Mouse (Mus musculus) liver, adult 2 months (tissue): Measurements from ENCODE around the gene Chpf. TPM values are rescaled to one million over a fixed set of nuclear protein-coding genes. Genes with fewer than 3 reads are reported as not detected.

Source experiments
- DNase-seq: peaks from one replicate; pipeline ENCODE4 v3.0.0-alpha.2; 2011; ENCODE audit warnings: low read depth, low spot score; ENCODE audit errors: extremely low read depth
- H3K27ac ChIP-seq: fragments of 200-500 bp; replicated peaks from 2 replicates; pipeline ENCODE4 v1.5.1; 2012; ENCODE audit warnings: low read depth, mild to moderate bottlenecking, control low read depth, inconsistent platforms, low read length; ENCODE audit not compliant: insufficient read depth
- H3K27me3 ChIP-seq: fragments of 200-500 bp; 2 replicates; pipeline ENCODE4 v1.6.1; 2012; ENCODE audit warnings: mild to moderate bottlenecking, moderate library complexity, low read length, inconsistent platforms; ENCODE audit not compliant: control insufficient read depth, insufficient read depth
- H3K36me3 ChIP-seq: fragments of 200-500 bp; 2 replicates; pipeline ENCODE4 v1.6.1; 2012; ENCODE audit warnings: low read length, inconsistent platforms; ENCODE audit not compliant: control insufficient read depth, insufficient read depth
- H3K4me1 ChIP-seq: fragments of 200-500 bp; 2 replicates; pipeline ENCODE4 v1.6.1; 2011; ENCODE audit warnings: low read length; ENCODE audit not compliant: control insufficient read depth, insufficient read depth
- H3K4me3 ChIP-seq: fragments of 200-500 bp; 2 replicates; pipeline ENCODE4 v1.5.1; 2011; ENCODE audit warnings: low read depth, mild to moderate bottlenecking, control low read depth, low read length, moderate library complexity; ENCODE audit not compliant: insufficient read depth
- H3K79me2 ChIP-seq: fragments of 200-500 bp; 2 replicates; pipeline ENCODE4 v1.6.1; 2012; ENCODE audit warnings: inconsistent platforms, mild to moderate bottlenecking, low read length, moderate library complexity; ENCODE audit not compliant: control insufficient read depth, insufficient read depth
- H3K9ac ChIP-seq: fragments of 200-500 bp; 2 replicates; pipeline ENCODE4 v1.6.1; 2012; ENCODE audit warnings: low read depth, mild to moderate bottlenecking, control low read depth, inconsistent platforms, low read length
- CTCF ChIP-seq: fragments of 200-500 bp; IDR thresholded peaks from 2 replicates; pipeline ENCODE4 v1.5.1; 2011; ENCODE audit warnings: low read depth, low read length, control low read depth
- POLR2A ChIP-seq: fragments of 200-500 bp; IDR thresholded peaks from 2 replicates; pipeline ENCODE4 v1.6.1; 2011; ENCODE audit warnings: low read length, control low read depth; ENCODE audit not compliant: insufficient read depth; ENCODE audit errors: extremely low read depth
- WGBS: fragments of 180-500 bp; shearing (Covaris S2); methylation state at CpG from one replicate; pipeline ENCODE4 v1.1.7; 2018; 5-methylcytosine and 5-hydroxymethylcytosine counted together
- polyA plus RNA-seq: library from polyadenylated mRNA; depleted of rRNA; stranded (reverse); fragments of >200 nt; gene quantifications from 2 replicates; pipeline ENCODE4 v1.2.3, GENCODE M21; 2012
- total RNA-seq: library from RNA; depleted of rRNA; stranded (reverse); fragments of >200 nt; gene quantifications from 2 replicates; pipeline ENCODE4 v1.2.3, GENCODE M21; 2014

The Chpf gene
- total and polyA plus RNA-seq, 2 experiments: 1.4 to 3.4 TPM

DNA sequence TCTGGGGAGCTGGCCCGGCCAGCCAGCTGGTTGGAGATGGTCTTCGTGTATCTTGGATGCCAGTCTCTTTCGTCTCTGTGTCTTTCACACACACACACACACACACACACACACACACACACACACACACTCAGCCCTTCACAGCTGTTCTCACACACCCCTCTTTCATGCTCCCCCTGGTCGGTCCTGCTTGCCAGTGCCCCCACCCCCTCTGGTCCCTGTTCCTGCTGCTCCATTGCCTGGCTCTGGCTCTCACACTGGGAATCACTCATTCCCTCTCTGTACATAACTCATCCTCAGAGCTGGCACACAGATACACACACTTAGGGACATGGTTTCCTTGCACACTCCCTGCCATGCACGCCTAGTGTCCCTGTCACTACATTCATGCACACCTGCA lies 27.2 kb downstream of the Chpf start:
- DNase-seq: no peak
- no peak overlapping the region for H3K27ac ChIP-seq
- no peak for TF ChIP-seq POLR2A
- TF ChIP-seq CTCF: no peak
- no peaks in the 10 kb centered on the region for H3K36me3 ChIP-seq
- peaks cover 3% of the 10 kb centered on the region; the same call in 1 of the 2 replicates for H3K4me1 ChIP-seq
- H3K9ac ChIP-seq: no peak overlapping the region
- no peak overlapping the region for H3K4me3 ChIP-seq
- H3K79me2 ChIP-seq: no peaks in the 10 kb centered on the region
- 75% methylated on average over 5 of the region's 5 CpGs for WGBS
- H3K27me3 ChIP-seq: peaks cover 16% of the 10 kb centered on the region; the same call in 1 of the 2 replicates

DNA sequence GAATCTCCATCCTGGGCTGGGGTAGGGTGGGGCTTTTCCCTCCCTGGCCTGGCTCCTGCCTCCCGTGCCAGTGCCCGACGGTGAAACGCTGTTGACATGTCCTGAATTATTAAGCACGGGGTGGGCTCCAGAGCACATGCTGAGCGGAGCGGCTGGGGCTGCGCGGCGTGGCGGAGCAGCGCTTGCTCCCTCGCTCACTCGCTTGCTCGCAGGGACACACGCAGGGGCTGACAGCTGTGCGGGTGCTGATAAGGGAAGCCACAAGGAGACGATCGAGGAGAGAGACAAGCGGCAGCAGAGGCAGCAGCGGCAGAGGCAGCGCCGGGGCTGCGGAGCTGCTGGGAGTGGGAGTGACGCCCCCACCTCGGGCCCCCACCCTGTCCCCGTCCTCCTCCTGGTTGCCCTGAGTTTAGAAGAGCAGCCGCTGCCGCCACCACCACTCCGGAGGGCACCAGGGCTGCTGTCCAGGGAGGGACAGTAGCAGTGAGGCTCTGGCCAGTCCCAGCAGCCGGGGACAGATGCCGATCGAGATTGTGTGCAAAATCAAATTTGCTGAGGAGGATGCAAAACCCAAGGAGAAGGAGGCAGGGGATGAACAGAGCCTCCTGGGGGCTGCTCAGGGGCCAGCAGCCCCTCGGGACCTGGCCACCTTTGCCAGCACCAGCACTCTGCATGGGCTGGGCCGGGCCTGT lies 28.6 kb downstream of the Chpf start, which contains the start of gene Asic4:
TSS of gene Asic4 (plus strand) at position 123 of the 692 bp plus-strand sequence.
- no peak for DNase-seq

DNA sequence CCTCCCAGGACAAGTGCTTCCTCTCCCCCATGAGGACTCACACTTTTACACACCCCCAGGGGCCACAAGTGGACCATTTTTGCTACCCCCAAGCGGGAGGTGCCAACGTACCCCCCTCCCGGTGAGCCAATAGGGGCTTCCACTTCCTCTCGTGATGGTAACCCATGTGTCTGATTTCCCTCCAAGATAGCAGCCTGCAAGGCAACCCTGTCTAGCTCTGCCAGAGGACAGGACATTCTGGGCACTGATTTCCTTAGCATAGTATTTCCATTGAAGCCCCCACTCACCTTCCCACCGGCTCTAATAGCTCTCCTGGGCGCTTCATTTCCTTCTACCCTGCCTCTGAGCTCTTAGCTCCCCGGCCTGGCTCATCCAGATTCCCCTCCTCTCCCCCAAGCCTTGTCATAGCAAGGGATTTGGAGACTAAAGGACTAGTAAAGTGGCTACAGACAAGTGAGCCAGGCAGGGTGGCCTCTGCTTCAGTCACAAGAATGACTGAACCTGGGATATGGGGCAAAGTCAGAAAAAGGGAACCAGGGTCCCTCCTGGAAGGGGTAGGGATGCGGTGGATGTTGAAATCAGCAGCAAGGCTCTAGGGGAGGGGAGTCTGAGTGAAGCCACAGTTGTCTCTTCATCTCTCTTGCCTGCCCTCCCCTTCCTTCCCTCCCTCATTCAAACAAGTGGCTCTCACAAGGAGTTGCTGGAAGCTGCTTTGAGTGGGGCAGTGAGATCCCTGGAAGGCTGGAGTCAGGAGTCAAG lies 29.6 kb downstream of the Chpf start:
- Histone ChIP-seq H3K27ac (no peak overlapping the region), H3K4me1 (peaks cover 3% of the 10 kb centered on the region; the same call in 1 of the 2 replicates), H3K27me3 (peaks cover 17% of the 10 kb centered on the region), H3K36me3 (no peaks in the 10 kb centered on the region), H3K79me2 (no peaks in the 10 kb centered on the region), H3K9ac (no peak overlapping the region), H3K4me3 (no peak overlapping the region)
- DNase-seq: no peak
- 9% methylated on average over 8 of the region's 8 CpGs for WGBS
- TF ChIP-seq CTCF: no peak
- no peak for TF ChIP-seq POLR2A

More for the DNA sequence above, 28.6 kb downstream of the Chpf start, which contains the start of gene Asic4:
- Histone ChIP-seq H3K27ac (no peak within 1 kb of the TSS), H3K79me2 (no peaks in the 10 kb centered on the region), H3K36me3 (no peaks in the 10 kb centered on the region), H3K4me1 (peaks cover 3% of the 10 kb centered on the region; the same call in 1 of the 2 replicates), H3K9ac (no peak within 1 kb of the TSS), H3K4me3 (no peak within 1 kb of the TSS), H3K27me3 (peaks cover 18% of the 10 kb centered on the region)
- WGBS: 4% methylated on average over 35 of the region's 35 CpGs
- TF ChIP-seq POLR2A (no peak), CTCF (no peak)

DNA sequence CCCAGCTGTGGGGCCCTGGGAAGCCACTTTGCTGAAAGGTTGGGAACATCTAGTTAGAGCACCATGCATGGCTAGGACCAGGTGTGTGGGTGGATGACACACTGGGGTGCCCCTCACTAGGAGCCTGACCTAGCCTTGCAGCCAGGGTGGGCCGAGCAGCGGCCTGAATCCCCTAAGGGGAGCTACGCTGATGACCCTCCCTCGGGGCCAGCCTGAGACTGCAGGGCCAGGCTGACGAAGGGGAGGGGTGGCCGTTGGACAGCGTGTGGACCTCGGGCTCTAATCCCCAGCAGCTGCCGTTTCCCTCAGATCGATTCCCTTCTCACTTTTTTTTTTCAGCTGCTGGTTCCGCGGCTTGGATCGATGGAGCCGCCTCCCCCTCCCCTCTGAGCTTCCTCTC lies 30.2 kb downstream of the Chpf start:
- WGBS: 9% methylated on average over 14 of the region's 14 CpGs
- Histone ChIP-seq H3K36me3 (no peaks in the 10 kb centered on the region), H3K4me1 (peaks cover 3% of the 10 kb centered on the region; the same call in 1 of the 2 replicates), H3K4me3 (no peak overlapping the region), H3K27ac (no peak overlapping the region), H3K9ac (no peak overlapping the region), H3K79me2 (no peaks in the 10 kb centered on the region), H3K27me3 (peaks cover 17% of the 10 kb centered on the region)
- DNase-seq: no peak
- TF ChIP-seq POLR2A (no peak), CTCF (no peak)

DNA sequence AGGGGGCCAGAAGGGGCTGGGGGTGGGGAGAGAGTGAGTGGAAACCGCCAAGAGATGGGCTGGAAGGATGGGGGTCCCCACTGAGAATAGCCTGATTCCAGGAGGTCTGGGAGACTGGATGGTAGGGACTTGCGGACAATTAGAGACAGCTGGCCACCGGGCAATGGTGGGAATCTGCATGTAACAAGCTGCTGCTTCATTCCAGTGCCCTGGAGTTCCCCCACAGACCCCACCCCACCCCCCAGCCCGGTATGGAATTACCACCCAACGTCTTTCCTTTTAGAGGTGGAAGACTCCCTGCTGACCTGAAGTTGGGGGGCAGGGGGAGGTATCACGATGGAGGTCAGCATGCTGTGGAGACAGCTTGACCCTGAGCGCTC lies 31.1 kb downstream of the Chpf start:
- no peak overlapping the region for H3K9ac ChIP-seq
- no peak for DNase-seq
- peaks cover 3% of the 10 kb centered on the region; the same call in 1 of the 2 replicates for H3K4me1 ChIP-seq
- no peaks in the 10 kb centered on the region for H3K36me3 ChIP-seq
- no peak overlapping the region for H3K4me3 ChIP-seq
- H3K27me3 ChIP-seq: peaks cover 17% of the 10 kb centered on the region
- no peak overlapping the region for H3K27ac ChIP-seq
- no peaks in the 10 kb centered on the region for H3K79me2 ChIP-seq
- 18% methylated on average over 7 of the region's 7 CpGs for WGBS
- TF ChIP-seq CTCF (no peak), POLR2A (no peak)
